Mouse (Mus musculus): ENCODE data around the gene Tnpo1. TPM values are rescaled to one million over a fixed set of nuclear protein-coding genes. Genes with fewer than 3 reads are reported as not detected.
"Not testable (repeated sequence)": the region's sequence is repeated elsewhere in the genome, so short reads cannot be mapped to it uniquely, and the experiment has no call there.

Gene Tnpo1
- polyA plus RNA-seq, 1 experiment from 2014 or later: 52.2 TPM

DNA sequence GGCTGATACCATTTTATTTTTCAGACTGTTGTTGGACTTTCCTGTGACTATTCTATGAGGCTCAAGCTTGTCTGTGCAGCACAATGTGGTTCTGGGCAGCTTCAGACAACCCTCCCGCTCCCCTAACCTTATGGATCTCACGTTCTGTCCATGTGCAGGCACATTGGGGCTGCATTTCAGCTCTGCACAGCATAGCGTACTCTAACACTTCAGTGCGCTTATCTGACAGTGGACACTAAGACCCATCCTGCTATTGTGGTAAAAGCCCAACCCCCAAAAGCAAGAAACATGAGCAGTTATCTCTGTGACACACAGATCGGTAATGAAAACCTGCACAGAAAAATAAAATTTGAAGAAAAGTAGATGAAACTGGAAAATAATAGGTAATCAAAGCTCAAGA lies 90.4 kb downstream of the Tnpo1 start:
- no peaks in the 10 kb centered on the region for H3K4me1 ChIP-seq (ENCODE audit: control insufficient read depth, insufficient read depth, low read length)
- no peak overlapping the region for H3K4me2 ChIP-seq
- H3K9me3 ChIP-seq (replicated peaks; ENCODE audit: control insufficient read depth, low read length): no peaks in the 10 kb centered on the region
- H3K4me3 ChIP-seq (ENCODE audit: low read depth, low read length): no peak overlapping the region
- ATAC-seq (replicated peaks; ENCODE audit: insufficient number of reproducible peaks, low FRiP score, low TSS enrichment): no peak
- H3K27ac ChIP-seq (ENCODE audit: low read depth, low read length): no peak overlapping the region
- no peaks in the 10 kb centered on the region for H3K27me3 ChIP-seq (ENCODE audit: control insufficient read depth, insufficient read depth, low read length)
- H3K36me3 ChIP-seq (ENCODE audit: control insufficient read depth, insufficient read depth, low read length): peaks cover 8% of the 10 kb centered on the region; the same call in 1 of the 2 replicates
- no peak overlapping the region for H3K9ac ChIP-seq (ENCODE audit: low read depth, low read length)
- WGBS (ENCODE audit: insufficient replicate concordance): 71% methylated on average over 5 of the region's 5 CpGs

DNA sequence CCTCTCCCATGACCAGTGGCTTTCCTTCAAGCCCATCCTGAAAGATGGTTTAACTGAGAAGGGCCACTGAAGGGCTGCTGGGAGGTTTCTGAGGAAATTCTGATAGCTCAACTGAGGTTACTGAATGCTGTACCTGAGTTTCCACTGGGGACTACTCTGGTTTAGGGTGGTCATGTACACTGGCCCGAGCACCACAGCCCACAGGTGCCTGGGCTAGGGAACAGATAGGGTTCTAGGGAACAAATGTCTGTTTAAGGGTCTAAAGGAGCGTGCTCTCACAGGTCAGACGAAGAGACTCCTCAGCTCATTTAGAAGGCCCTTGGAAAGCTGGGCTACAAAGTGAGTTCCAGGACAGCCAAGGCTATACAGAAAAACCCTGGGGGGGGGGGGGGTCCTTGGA lies 91.5 kb downstream of the Tnpo1 start:
- H3K4me1 ChIP-seq (ENCODE audit: control insufficient read depth, insufficient read depth, low read length): no peaks in the 10 kb centered on the region
- ATAC-seq (replicated peaks; ENCODE audit: insufficient number of reproducible peaks, low FRiP score, low TSS enrichment): no peak
- 86% methylated on average over 3 of the region's 3 CpGs for WGBS (ENCODE audit: insufficient replicate concordance)
- no peaks in the 10 kb centered on the region for H3K9me3 ChIP-seq (replicated peaks; ENCODE audit: control insufficient read depth, low read length)
- H3K4me3 ChIP-seq (ENCODE audit: low read depth, low read length): no peak overlapping the region
- H3K36me3 ChIP-seq (ENCODE audit: control insufficient read depth, insufficient read depth, low read length): peaks cover 3% of the 10 kb centered on the region; the same call in 1 of the 2 replicates
- no peak overlapping the region for H3K9ac ChIP-seq (ENCODE audit: low read depth, low read length)
- no peaks in the 10 kb centered on the region for H3K27me3 ChIP-seq (ENCODE audit: control insufficient read depth, insufficient read depth, low read length)
- no peak overlapping the region for H3K4me2 ChIP-seq
- no peak overlapping the region for H3K27ac ChIP-seq (ENCODE audit: low read depth, low read length)

DNA sequence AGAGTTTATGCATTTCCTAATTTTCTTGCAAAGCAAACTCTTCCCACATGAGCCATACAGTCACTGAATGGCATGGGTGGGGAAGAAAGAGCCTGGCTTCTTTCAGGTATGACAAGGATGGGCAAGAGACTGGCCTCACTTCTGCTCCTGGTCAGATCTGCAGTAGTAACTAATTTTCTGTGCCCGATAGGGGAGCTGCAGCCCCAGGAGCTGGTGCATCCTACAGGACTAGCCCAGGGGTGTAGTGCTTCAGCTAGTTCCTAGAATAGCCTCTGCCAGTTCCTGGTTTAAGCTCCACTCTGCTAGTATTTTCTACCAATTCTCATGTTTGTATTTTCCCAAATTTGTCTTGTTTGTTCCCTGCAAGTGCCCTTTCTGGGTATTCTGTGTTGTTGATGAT lies 92.0 kb downstream of the Tnpo1 start:
- Histone ChIP-seq H3K4me3 (ENCODE audit: low read depth, low read length) (no peak overlapping the region), H3K27ac (ENCODE audit: low read depth, low read length) (no peak overlapping the region), H3K9ac (ENCODE audit: low read depth, low read length) (no peak overlapping the region), H3K4me1 (ENCODE audit: control insufficient read depth, insufficient read depth, low read length) (no peaks in the 10 kb centered on the region), H3K9me3 (replicated peaks; ENCODE audit: control insufficient read depth, low read length) (no peaks in the 10 kb centered on the region), H3K27me3 (ENCODE audit: control insufficient read depth, insufficient read depth, low read length) (no peaks in the 10 kb centered on the region), H3K4me2 (no peak overlapping the region), H3K36me3 (ENCODE audit: control insufficient read depth, insufficient read depth, low read length) (peaks cover 3% of the 10 kb centered on the region; the same call in 1 of the 2 replicates)
- WGBS (ENCODE audit: insufficient replicate concordance): 44% methylated on average over 1 of the region's 1 CpGs
- ATAC-seq (replicated peaks; ENCODE audit: insufficient number of reproducible peaks, low FRiP score, low TSS enrichment): no peak

DNA sequence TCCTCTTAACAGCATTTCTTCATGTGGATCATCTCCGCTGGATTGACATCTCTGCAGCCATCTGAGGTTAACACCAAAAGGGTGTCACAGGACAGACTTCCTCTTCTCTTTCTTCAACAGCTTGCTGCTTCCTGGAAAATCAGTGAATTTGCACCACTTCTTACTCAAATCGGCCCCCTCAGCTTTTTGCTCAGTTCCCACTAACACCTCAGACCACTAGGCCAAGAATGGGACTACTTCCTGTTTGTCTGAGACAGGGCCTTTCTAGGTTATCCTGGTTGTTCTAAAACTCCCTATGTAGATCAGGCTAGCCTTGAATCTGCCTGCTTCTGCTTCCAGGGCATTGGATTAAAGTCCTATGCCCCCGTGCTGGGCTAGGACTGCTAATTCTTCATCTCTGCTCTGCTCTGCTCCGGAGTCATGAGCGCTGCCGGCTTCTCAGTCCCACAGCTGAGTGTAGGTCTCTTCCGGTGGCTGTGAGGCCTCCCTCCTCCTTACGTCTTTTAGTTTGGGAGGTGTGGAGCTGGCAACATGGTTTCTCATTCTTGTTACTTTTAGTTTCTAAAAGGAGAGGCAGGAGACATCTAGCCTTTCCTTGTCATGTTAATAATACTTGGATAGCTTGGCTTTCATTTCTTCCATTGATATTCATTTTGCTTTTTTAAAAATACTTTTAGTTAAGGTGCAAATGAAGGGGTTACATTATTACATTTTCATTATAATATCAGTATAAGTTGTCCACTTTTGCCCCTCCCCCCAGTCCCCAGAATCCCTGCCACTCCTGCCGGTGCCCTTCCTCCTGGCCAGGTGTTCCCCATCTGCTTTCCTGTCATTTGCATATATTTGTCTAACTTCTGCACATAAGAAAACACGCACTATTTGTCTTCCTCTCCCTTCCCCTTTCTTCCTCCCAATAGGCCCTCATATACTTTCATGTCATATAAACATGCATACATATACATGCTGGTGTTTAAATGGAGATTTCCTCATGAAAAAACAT lies 93.4 kb downstream of the Tnpo1 start:
- no peaks in the 10 kb centered on the region for H3K27me3 ChIP-seq (ENCODE audit: control insufficient read depth, insufficient read depth, low read length)
- no peak overlapping the region for H3K27ac ChIP-seq (ENCODE audit: low read depth, low read length)
- H3K4me2 ChIP-seq: no peak overlapping the region
- no peaks in the 10 kb centered on the region for H3K36me3 ChIP-seq (ENCODE audit: control insufficient read depth, insufficient read depth, low read length)
- H3K9ac ChIP-seq (ENCODE audit: low read depth, low read length): no peak overlapping the region
- H3K4me1 ChIP-seq (ENCODE audit: control insufficient read depth, insufficient read depth, low read length): no peaks in the 10 kb centered on the region
- 77% methylated on average over 10 of the region's 10 CpGs for WGBS (ENCODE audit: insufficient replicate concordance)
- no peak overlapping the region for H3K4me3 ChIP-seq (ENCODE audit: low read depth, low read length)
- ATAC-seq (replicated peaks; ENCODE audit: insufficient number of reproducible peaks, low FRiP score, low TSS enrichment): no peak
- H3K9me3 ChIP-seq (replicated peaks; ENCODE audit: control insufficient read depth, low read length): no peaks in the 10 kb centered on the region

DNA sequence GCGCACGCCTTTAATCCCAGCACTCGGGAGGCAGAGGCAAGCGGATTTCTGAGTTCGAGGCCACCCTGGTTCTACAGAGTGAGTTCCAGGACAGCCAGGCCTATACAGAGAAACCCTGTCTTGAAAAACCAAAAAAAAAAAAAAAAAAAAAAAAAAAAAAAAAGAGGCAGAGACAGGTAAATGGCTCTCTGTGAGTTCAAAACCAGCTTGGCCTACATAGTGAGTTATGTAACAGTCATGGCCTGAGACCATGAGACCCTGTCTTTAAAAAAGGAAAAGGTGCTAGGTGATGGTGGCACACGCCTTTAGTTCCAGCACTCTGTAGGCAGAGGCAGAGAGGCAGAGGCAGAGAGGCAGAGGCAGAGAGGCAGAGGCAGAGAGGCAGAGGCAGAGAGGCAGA lies 97.2 kb downstream of the Tnpo1 start:
- not testable (repeated sequence) for H3K27me3 ChIP-seq (ENCODE audit: control insufficient read depth, insufficient read depth, low read length); H3K36me3 ChIP-seq (ENCODE audit: control insufficient read depth, insufficient read depth, low read length); H3K9ac ChIP-seq (ENCODE audit: low read depth, low read length); H3K4me2 ChIP-seq; ATAC-seq (replicated peaks; ENCODE audit: insufficient number of reproducible peaks, low FRiP score, low TSS enrichment); H3K27ac ChIP-seq (ENCODE audit: low read depth, low read length); H3K9me3 ChIP-seq (replicated peaks; ENCODE audit: control insufficient read depth, low read length); H3K4me3 ChIP-seq (ENCODE audit: low read depth, low read length); H3K4me1 ChIP-seq (ENCODE audit: control insufficient read depth, insufficient read depth, low read length)
- 92% methylated on average over 6 of the region's 6 CpGs for WGBS (ENCODE audit: insufficient replicate concordance)

DNA sequence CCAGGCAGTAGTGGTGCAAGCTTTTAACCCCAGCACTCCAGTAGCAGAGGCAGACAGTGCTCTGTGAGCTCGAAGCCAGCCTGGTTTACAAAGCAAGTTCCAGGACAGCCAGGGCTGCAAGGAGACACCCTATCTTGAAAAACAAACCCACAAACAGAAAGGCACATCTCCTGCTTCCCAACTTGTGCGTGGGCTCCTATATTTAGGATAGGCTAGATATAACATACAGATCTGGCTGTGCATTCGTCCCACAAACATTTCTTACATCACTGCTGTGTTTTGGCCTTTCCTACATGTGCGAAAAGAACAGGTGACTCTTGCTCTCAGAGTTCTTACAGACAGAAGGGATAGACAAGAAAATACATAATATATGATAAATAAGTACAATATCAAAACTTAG lies 100.6 kb downstream of the Tnpo1 start:
- H3K36me3 ChIP-seq (ENCODE audit: control insufficient read depth, insufficient read depth, low read length): no peaks in the 10 kb centered on the region
- H3K27me3 ChIP-seq (ENCODE audit: control insufficient read depth, insufficient read depth, low read length): no peaks in the 10 kb centered on the region
- no peaks in the 10 kb centered on the region for H3K4me1 ChIP-seq (ENCODE audit: control insufficient read depth, insufficient read depth, low read length)
- WGBS (ENCODE audit: insufficient replicate concordance): 73% methylated on average over 4 of the region's 4 CpGs
- no peak for ATAC-seq (replicated peaks; ENCODE audit: insufficient number of reproducible peaks, low FRiP score, low TSS enrichment)
- H3K9ac ChIP-seq (ENCODE audit: low read depth, low read length): no peak overlapping the region
- no peak overlapping the region for H3K4me2 ChIP-seq
- H3K9me3 ChIP-seq (replicated peaks; ENCODE audit: control insufficient read depth, low read length): no peaks in the 10 kb centered on the region
- no peak overlapping the region for H3K4me3 ChIP-seq (ENCODE audit: low read depth, low read length)
- H3K27ac ChIP-seq (ENCODE audit: low read depth, low read length): no peak overlapping the region

DNA sequence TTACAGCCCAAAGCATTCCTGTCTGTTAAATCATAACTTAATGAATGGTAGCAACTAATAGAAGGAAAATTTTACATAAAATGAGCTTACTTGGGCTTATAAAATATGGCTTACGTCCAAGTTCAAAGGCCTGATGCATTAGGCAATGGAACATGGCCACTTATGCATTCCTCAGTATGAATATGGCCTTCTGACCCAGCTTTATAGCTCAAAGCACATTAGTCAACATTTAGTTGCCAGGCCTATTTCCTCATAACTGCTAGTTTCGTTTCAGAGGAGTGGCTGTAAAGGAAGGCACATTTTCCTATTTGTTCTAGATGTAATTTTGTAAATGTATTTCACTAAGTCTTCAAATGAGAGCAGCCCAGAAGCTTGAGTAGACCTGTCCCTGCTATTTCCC lies 107.1 kb downstream of the Tnpo1 start:
- Histone ChIP-seq H3K4me3 (ENCODE audit: low read depth, low read length) (no peak overlapping the region), H3K4me2 (no peak overlapping the region), H3K9me3 (replicated peaks; ENCODE audit: control insufficient read depth, low read length) (no peaks in the 10 kb centered on the region), H3K27ac (ENCODE audit: low read depth, low read length) (no peak overlapping the region), H3K9ac (ENCODE audit: low read depth, low read length) (no peak overlapping the region), H3K27me3 (ENCODE audit: control insufficient read depth, insufficient read depth, low read length) (no peaks in the 10 kb centered on the region), H3K36me3 (ENCODE audit: control insufficient read depth, insufficient read depth, low read length) (no peaks in the 10 kb centered on the region), H3K4me1 (ENCODE audit: control insufficient read depth, insufficient read depth, low read length) (peaks cover 3% of the 10 kb centered on the region)
- WGBS (ENCODE audit: insufficient replicate concordance): 76% methylated on average over 2 of the region's 2 CpGs
- ATAC-seq (replicated peaks; ENCODE audit: insufficient number of reproducible peaks, low FRiP score, low TSS enrichment): no peak

DNA sequence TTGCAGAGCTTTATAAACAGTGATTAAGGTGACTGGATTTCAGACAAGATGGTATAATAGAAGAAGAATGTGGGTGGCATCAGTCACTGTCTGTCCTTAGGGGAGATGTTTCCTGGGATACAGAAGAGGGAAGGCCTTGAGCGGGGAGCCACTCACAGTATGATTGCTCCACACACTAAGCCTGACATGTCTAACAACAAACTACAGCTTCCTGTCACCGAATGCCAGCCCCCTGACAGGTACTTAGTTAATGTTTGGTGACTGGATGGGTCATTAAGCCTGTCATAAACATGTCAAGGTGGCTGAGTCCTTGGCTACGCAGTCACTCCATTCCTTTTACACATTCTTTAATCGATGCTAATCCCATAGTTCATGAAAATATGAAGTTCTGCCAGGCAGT lies 108.0 kb downstream of the Tnpo1 start:
- no peak overlapping the region for H3K9ac ChIP-seq (ENCODE audit: low read depth, low read length)
- H3K27ac ChIP-seq (ENCODE audit: low read depth, low read length): no peak overlapping the region
- peaks cover 3% of the 10 kb centered on the region for H3K4me1 ChIP-seq (ENCODE audit: control insufficient read depth, insufficient read depth, low read length)
- no peak overlapping the region for H3K4me2 ChIP-seq
- 71% methylated on average over 4 of the region's 4 CpGs for WGBS (ENCODE audit: insufficient replicate concordance)
- H3K36me3 ChIP-seq (ENCODE audit: control insufficient read depth, insufficient read depth, low read length): no peaks in the 10 kb centered on the region
- H3K9me3 ChIP-seq (replicated peaks; ENCODE audit: control insufficient read depth, low read length): no peaks in the 10 kb centered on the region
- H3K27me3 ChIP-seq (ENCODE audit: control insufficient read depth, insufficient read depth, low read length): no peaks in the 10 kb centered on the region
- ATAC-seq (replicated peaks; ENCODE audit: insufficient number of reproducible peaks, low FRiP score, low TSS enrichment): no peak
- no peak overlapping the region for H3K4me3 ChIP-seq (ENCODE audit: low read depth, low read length)

DNA sequence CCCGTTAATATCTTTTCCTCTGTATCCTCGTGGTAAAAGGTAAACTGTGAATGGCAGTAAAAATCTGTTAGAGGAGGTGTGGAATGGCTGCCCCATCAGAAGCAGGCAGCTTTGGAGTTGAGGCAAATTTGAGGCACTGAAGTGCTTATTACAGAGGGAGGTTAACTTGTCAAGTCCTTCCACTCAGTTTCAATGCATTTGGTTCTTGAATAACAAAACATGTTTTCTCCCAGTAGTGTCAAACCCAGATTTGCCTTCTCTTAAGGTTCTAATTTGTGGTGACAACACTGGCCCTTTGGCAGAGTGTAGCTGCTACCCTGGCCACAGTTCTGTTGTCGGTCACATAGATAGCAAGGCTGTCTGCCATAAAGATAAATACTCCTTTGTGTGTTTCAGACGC lies 108.4 kb downstream of the Tnpo1 start:
- H3K27me3 ChIP-seq (ENCODE audit: control insufficient read depth, insufficient read depth, low read length): no peaks in the 10 kb centered on the region
- H3K4me3 ChIP-seq (ENCODE audit: low read depth, low read length): no peak overlapping the region
- no peaks in the 10 kb centered on the region for H3K36me3 ChIP-seq (ENCODE audit: control insufficient read depth, insufficient read depth, low read length)
- no peak for ATAC-seq (replicated peaks; ENCODE audit: insufficient number of reproducible peaks, low FRiP score, low TSS enrichment)
- H3K4me2 ChIP-seq: no peak overlapping the region
- H3K4me1 ChIP-seq (ENCODE audit: control insufficient read depth, insufficient read depth, low read length): peaks cover 3% of the 10 kb centered on the region
- no peak overlapping the region for H3K9ac ChIP-seq (ENCODE audit: low read depth, low read length)
- WGBS (ENCODE audit: insufficient replicate concordance): 55% methylated on average over 4 of the region's 4 CpGs
- no peak overlapping the region for H3K27ac ChIP-seq (ENCODE audit: low read depth, low read length)
- H3K9me3 ChIP-seq (replicated peaks; ENCODE audit: control insufficient read depth, low read length): no peaks in the 10 kb centered on the region
